Mouse (Mus musculus): ENCODE measurements around the gene Gucd1. TPM values are rescaled to one million over a fixed set of nuclear protein-coding genes. Genes with fewer than 3 reads are reported as not detected.
"Not testable (repeated sequence)": the region's sequence is repeated elsewhere in the genome, so short reads cannot be mapped to it uniquely, and the experiment has no call there.

The Gucd1 gene
- total and polyA plus RNA-seq, 3 experiments = 16.8 to 19.0 (median 18.0) TPM

DNA sequence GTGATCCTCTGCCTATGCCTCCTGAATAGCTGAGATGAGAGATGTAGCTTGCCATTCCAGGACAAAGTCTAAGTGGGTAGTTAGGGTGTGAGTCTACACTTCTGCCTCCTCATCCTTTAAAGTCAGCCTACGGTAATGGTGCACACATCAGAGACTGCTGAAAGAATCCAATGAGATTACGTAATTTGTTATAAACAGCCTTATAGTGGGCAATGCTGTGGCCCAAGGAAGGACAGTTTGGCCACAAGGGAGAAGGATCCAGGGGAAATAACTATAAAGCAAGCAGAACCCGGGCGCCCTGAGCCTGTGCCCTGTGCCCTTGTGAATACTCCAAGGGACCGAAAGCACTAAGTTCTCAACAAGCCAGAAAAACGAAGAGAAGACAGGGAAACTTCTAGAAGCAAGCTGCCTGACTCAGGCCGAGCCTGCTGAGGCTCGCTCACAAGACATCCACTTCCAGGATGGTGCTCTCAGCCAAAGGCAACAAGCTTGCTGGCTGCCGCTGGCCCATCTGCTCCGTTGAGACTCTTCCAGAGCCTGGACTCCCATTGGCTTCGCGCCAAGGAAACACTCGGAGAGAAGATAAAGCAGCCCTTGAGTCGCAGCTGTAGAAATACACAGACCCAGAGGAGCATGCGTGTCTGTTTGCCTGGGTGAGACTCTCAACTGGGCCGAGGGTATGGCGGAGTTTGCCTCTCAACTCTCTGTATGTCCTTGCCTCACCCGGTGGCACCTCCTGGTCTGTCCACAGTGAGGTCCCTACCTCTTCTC is 61.5 kb downstream of the Gucd1 start:
- not testable (repeated sequence) for H3K9ac ChIP-seq (ENCODE audit: insufficient read depth, low read depth); H3K79me2 ChIP-seq (replicated peaks; ENCODE audit: control insufficient read depth, extremely low read depth, insufficient read depth, poor library complexity, severe bottlenecking)

GRCm38 (mm10) chr10:75451036-75451786 is 66.6 kb downstream of the Gucd1 start:
- dilution Hi-C loops (cut with MboI; ENCODE audit: extremely low pct_ligation_motif_present, extremely low pct_unique_long_range_greater_than_20kb, low sequenced_read_pairs) = no loop called here
- no peak overlapping the region for H3K4me3 ChIP-seq (replicated peaks in 1 of 3; ENCODE audit: low read depth in 2 of 3, low read length in 2 of 3, poor library complexity in 1 of 3)
- no peak for DNase-seq (ENCODE audit: extremely low read depth)

More for the DNA sequence above, 61.5 kb downstream of the Gucd1 start:
- H3K4me3 ChIP-seq (replicated peaks in 1 of 3; ENCODE audit: low read depth in 2 of 3, low read length in 2 of 3, poor library complexity in 1 of 3); H3K27me3 ChIP-seq (replicated peaks); dilution Hi-C loops (cut with MboI; ENCODE audit: extremely low pct_ligation_motif_present, extremely low pct_unique_long_range_greater_than_20kb, low sequenced_read_pairs); H3K4me1 ChIP-seq (ENCODE audit: control insufficient read depth in 1 of 2, insufficient read depth in 2 of 2); H3K27ac ChIP-seq (ENCODE audit: insufficient read depth, low read depth); H3K9me3 ChIP-seq (replicated peaks; ENCODE audit: low read length); DNase-seq (ENCODE audit: extremely low read depth); H3K36me3 ChIP-seq (replicated peaks in 1 of 2; ENCODE audit: control insufficient read depth in 1 of 2, insufficient read depth in 1 of 2, low read length in 1 of 2); H3K4me2 ChIP-seq (ENCODE audit: insufficient read depth, low read depth, poor library complexity, severe bottlenecking); in situ Hi-C loops (cut with MboI; ENCODE audit: low pct_ligation_motif_present, low pct_unique_long_range_greater_than_20kb, low sequenced_read_pairs): not testable (repeated sequence)

DNA sequence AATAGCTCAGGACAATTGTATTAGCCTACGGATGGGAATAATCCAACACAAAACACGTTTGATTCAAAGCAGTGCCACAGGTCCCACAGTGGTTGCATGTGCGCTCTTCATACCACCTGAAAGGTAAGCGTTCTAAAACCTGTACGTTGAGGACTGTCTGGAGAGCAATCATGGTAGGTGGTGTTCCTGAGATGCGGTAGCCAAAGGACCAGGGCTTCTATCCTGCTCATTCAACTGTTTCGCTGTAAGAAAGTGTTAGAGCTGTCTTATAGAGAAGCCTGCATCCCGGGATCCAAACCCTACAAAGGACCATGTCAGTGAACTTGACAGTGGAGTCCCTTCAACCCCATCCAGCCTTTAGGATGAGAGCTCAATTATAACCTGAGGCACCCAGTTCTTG is 67.4 kb downstream of the Gucd1 start:
- TF ChIP-seq ZMIZ1 (IDR thresholded peaks at IDR 0.05; ENCODE audit: low read depth, low read length) (no peak), TBP (conservative IDR thresholded peaks at IDR 0.05; ENCODE audit: low read depth, low read length) (no peak), RAD21 (IDR thresholded peaks at IDR 0.05; ENCODE audit: low read depth, low read length) (no peak), CHD2 (IDR thresholded peaks at IDR 0.05; ENCODE audit: low read length) (no peak), ELF1 (IDR thresholded peaks at IDR 0.05; ENCODE audit: low read depth, low read length) (no peak), KAT2A (IDR thresholded peaks at IDR 0.05; ENCODE audit: insufficient replicate concordance, low read length) (no peak), ZKSCAN1 (IDR thresholded peaks at IDR 0.05; ENCODE audit: borderline replicate concordance, low read depth, low read length) (no peak), IRF4 (IDR thresholded peaks at IDR 0.05; ENCODE audit: low read depth, low read length) (no peak), MAX (IDR thresholded peaks at IDR 0.05; ENCODE audit: low read length) (no peak), USF1 (IDR thresholded peaks at IDR 0.05; ENCODE audit: low read depth, low read length) (no peak), UBTF (IDR thresholded peaks at IDR 0.05; ENCODE audit: low read depth, low read length) (no peak), CHD1 (IDR thresholded peaks at IDR 0.05; ENCODE audit: low read depth, low read length) (no peak), MXI1 (IDR thresholded peaks at IDR 0.05; ENCODE audit: low read depth, low read length) (no peak), POLR2AphosphoS2 (IDR thresholded peaks at IDR 0.05; ENCODE audit: low read depth, low read length) (no peak), JUN (IDR thresholded peaks at IDR 0.05; ENCODE audit: insufficient read depth, low read depth, low read length) (no peak), BHLHE40 (IDR thresholded peaks at IDR 0.05; ENCODE audit: low read depth, low read length) (no peak), PAX5 (IDR thresholded peaks at IDR 0.05; ENCODE audit: low read length) (no peak)
- no peaks in the 10 kb centered on the region for H3K36me3 ChIP-seq (replicated peaks in 1 of 2; ENCODE audit: control insufficient read depth in 1 of 2, insufficient read depth in 1 of 2, low read length in 1 of 2)
- in situ Hi-C loops (cut with MboI; ENCODE audit: low pct_ligation_motif_present, low pct_unique_long_range_greater_than_20kb, low sequenced_read_pairs) (no loop called here), dilution Hi-C loops (cut with MboI; ENCODE audit: extremely low pct_ligation_motif_present, extremely low pct_unique_long_range_greater_than_20kb, low sequenced_read_pairs) (no loop called here)
- H3K27ac ChIP-seq (ENCODE audit: insufficient read depth, low read depth) = no peak overlapping the region
- no peak overlapping the region for H3K4me2 ChIP-seq (ENCODE audit: insufficient read depth, low read depth, poor library complexity, severe bottlenecking)
- no peaks in the 10 kb centered on the region for H3K9me3 ChIP-seq (replicated peaks; ENCODE audit: low read length)
- no peaks in the 10 kb centered on the region for H3K27me3 ChIP-seq (replicated peaks)
- H3K9ac ChIP-seq (ENCODE audit: insufficient read depth, low read depth) = no peak overlapping the region
- H3K4me1 ChIP-seq (ENCODE audit: control insufficient read depth in 1 of 2, insufficient read depth in 2 of 2) = peaks cover 18 to 30% of the 10 kb centered on the region in 2 experiments
- H3K4me3 ChIP-seq (replicated peaks in 1 of 3; ENCODE audit: low read depth in 2 of 3, low read length in 2 of 3, poor library complexity in 1 of 3) = no peak overlapping the region
- DNase-seq (ENCODE audit: extremely low read depth) = no peak
- no peaks in the 10 kb centered on the region for H3K79me2 ChIP-seq (replicated peaks; ENCODE audit: control insufficient read depth, extremely low read depth, insufficient read depth, poor library complexity, severe bottlenecking)

More at GRCm38 (mm10) chr10:75451036-75451786, 66.6 kb downstream of the Gucd1 start:
- Histone ChIP-seq H3K4me1 (ENCODE audit: control insufficient read depth in 1 of 2, insufficient read depth in 2 of 2) (peaks cover 13 to 23% of the 10 kb centered on the region in 2 experiments), H3K4me2 (ENCODE audit: insufficient read depth, low read depth, poor library complexity, severe bottlenecking) (no peak overlapping the region), H3K9ac (ENCODE audit: insufficient read depth, low read depth) (no peak overlapping the region), H3K27ac (ENCODE audit: insufficient read depth, low read depth) (no peak overlapping the region), H3K9me3 (replicated peaks; ENCODE audit: low read length) (no peaks in the 10 kb centered on the region), H3K27me3 (replicated peaks) (no peaks in the 10 kb centered on the region), H3K79me2 (replicated peaks; ENCODE audit: control insufficient read depth, extremely low read depth, insufficient read depth, poor library complexity, severe bottlenecking) (no peaks in the 10 kb centered on the region), H3K36me3 (replicated peaks in 1 of 2; ENCODE audit: control insufficient read depth in 1 of 2, insufficient read depth in 1 of 2, low read length in 1 of 2) (no peaks in the 10 kb centered on the region)
- TF ChIP-seq ZKSCAN1 (IDR thresholded peaks at IDR 0.05; ENCODE audit: borderline replicate concordance, low read depth, low read length) = no peak
- no peak for TF ChIP-seq POLR2AphosphoS2 (IDR thresholded peaks at IDR 0.05; ENCODE audit: low read depth, low read length)
- no peak for TF ChIP-seq ZNF384 (IDR thresholded peaks at IDR 0.05; ENCODE audit: low read depth, low read length)
- TF ChIP-seq MXI1 (IDR thresholded peaks at IDR 0.05; ENCODE audit: low read depth, low read length) = no peak
- TF ChIP-seq RCOR1 (conservative IDR thresholded peaks at IDR 0.05; ENCODE audit: low read depth, low read length) = no peak
- TF ChIP-seq E2F4 (IDR thresholded peaks at IDR 0.05; ENCODE audit: insufficient replicate concordance, low read depth, low read length) = no peak
- TF ChIP-seq CHD1 (IDR thresholded peaks at IDR 0.05; ENCODE audit: low read depth, low read length) = no peak
- TF ChIP-seq MAX (IDR thresholded peaks at IDR 0.05; ENCODE audit: low read length) = no peak
- no peak for TF ChIP-seq TCF12 (IDR thresholded peaks at IDR 0.05; ENCODE audit: low read depth, low read length)
- TF ChIP-seq IRF4 (IDR thresholded peaks at IDR 0.05; ENCODE audit: low read depth, low read length) = no peak
- in situ Hi-C loops (cut with MboI; ENCODE audit: low pct_ligation_motif_present, low pct_unique_long_range_greater_than_20kb, low sequenced_read_pairs) = no loop called here

All from CH12.LX (cell line).